Mouse (Mus musculus): ENCODE results near the gene Smim26. TPM values are rescaled to one million over a fixed set of nuclear protein-coding genes. Genes with fewer than 3 reads are reported as not detected.

Smim26 gene
- total RNA-seq, 1 experiment from 2014 or later = 7.1 TPM

DNA sequence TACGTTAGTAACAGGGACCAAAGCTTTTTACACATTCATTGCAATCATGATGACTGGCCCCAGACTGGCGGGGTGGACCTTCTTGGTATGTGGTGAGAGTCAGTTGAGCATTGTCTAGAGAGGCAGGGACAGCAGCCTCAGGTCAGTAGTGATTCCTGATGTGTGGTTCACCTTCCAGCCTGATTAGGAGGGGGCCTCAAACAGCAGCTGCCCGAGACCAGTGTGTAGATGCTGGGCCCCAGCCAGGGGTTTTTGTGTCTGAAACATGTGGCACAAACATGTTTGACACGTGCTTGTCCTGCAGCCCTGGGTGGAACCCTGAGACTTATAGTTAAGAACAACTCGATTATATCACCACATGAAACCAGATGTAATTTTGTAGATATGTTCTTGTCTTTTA, 40.4 kb downstream of the Smim26 start:
- ATAC-seq (replicated peaks; ENCODE audit: insufficient number of reproducible peaks, low FRiP score, low TSS enrichment, poor library complexity, severe bottlenecking) = no peak

DNA sequence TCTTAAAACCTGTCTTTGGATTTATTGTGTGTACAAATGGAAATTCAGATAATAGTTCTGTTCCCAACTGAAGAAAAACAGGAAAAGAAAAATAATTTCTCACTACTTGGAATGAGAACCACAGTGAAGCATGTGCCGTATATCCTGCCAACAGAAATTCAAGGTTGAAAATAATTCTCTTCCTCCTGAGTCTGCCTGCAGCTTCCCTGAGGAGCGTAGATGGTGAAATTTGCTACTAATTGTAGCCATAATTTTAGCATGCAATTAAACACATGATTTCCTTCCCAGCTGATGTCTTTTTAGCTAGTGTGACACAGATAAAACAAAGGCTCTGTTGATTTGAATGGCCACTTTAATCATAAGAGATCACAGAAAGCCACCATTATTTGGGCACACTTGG, 40.9 kb downstream of the Smim26 start:
- ATAC-seq (replicated peaks; ENCODE audit: insufficient number of reproducible peaks, low FRiP score, low TSS enrichment, poor library complexity, severe bottlenecking) = no peak

DNA sequence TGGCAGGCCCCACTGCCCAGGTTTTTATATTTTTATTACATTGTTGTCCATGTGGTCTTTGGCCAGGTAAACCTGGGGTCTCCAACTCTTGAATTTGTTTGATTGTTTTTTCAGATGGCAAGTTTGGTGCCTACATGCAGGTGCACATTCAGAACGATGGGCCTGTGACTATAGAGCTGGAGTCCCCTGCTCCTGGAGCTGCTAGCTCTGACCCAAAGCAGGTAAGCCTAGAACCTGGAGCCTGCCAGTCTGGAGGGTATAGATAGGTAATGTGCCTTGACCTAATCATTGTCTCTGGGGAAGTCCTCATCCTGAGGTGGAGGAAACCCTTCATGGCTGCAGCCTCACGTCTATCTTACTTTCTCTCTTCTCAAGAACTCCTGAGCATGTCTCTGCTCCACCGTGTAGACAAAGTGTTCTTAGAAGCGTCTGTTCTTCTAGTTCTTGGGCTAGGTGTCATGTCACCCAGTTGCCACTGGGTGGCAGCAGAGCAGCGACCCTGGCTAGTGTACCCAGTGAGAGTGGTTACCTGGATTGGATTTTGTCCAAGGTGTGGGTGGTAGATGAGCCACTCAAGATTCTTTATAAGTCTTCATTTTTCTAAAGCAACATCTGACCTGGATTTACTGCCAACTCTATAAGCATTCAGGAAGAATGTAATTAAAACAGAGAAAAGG, 41.9 kb downstream of the Smim26 start:
- peak; percentile 80; the same call in 1 of the 2 replicates for ATAC-seq (replicated peaks; ENCODE audit: insufficient number of reproducible peaks, low FRiP score, low TSS enrichment, poor library complexity, severe bottlenecking)

GRCm38 (mm10) chr2:144637204-144637603, 43.4 kb downstream of the Smim26 start:
- ATAC-seq (replicated peaks; ENCODE audit: insufficient number of reproducible peaks, low FRiP score, low TSS enrichment, poor library complexity, severe bottlenecking) = no peak

- ATAC-seq (replicated peaks; ENCODE audit: insufficient number of reproducible peaks, low FRiP score, low TSS enrichment, poor library complexity, severe bottlenecking) = no peak
Measured at GRCm38 (mm10) chr2:144637671-144638395, 44.0 kb downstream of the Smim26 start.

DNA sequence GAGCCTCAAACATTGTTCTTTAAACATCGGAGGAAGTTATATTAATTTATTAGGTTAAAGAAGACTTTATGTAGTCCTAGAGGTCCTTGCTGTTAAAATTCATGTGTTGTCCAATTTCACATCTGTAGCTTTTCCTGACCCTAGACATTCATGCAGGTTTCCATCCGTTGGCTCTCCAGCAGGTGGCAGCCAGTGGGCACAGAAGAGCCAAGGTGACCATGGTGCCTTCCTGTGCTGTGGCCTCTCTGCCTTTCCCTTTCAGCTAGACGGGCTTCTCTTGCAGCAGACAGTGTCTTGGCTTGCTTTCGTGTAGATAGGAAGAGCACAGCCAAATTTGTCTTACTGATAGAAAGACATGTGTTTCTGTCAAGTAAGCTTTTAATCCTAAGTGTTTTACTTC, 44.9 kb downstream of the Smim26 start:
- no peak for ATAC-seq (replicated peaks; ENCODE audit: insufficient number of reproducible peaks, low FRiP score, low TSS enrichment, poor library complexity, severe bottlenecking)

GRCm38 (mm10) chr2:144640101-144640500, 46.2 kb downstream of the Smim26 start:
- no peak for ATAC-seq (replicated peaks; ENCODE audit: insufficient number of reproducible peaks, low FRiP score, low TSS enrichment, poor library complexity, severe bottlenecking)

- peak; percentile 44; the same call in 1 of the 2 replicates for ATAC-seq (replicated peaks; ENCODE audit: insufficient number of reproducible peaks, low FRiP score, low TSS enrichment, poor library complexity, severe bottlenecking)
Measured at GRCm38 (mm10) chr2:144641991-144642390, 48.1 kb downstream of the Smim26 start.

Other genes starting within 250 kb of the Smim26 start
- gene Kat14, start 225.1 kb upstream of the Smim26 start, total RNA-seq (2017) = 14.5 to 22.5 TPM (median 21.7 TPM) in 3 replicates
- not detected in 3 replicates for gene Pet117, start 225.1 kb upstream of the Smim26 start, total RNA-seq (2017)
- gene Dzank1, start 66.6 kb upstream of the Smim26 start, total RNA-seq (2017) = 1.5 TPM in 1 of 3 replicates, not detected in the others
- gene Polr3f, start 66.3 kb upstream of the Smim26 start, total RNA-seq (2017) = 31.9 to 41.6 TPM (median 36.1 TPM) in 3 replicates
- gene Rbbp9, start 43.2 kb upstream of the Smim26 start, total RNA-seq (2017) = 6.2 to 7.9 TPM (median 6.5 TPM) in 3 replicates
- gene Sec23b, start 37.8 kb upstream of the Smim26 start, total RNA-seq (2017) = 35.9 to 66.9 TPM (median 54.0 TPM) in 3 replicates
- gene Dtd1, start 5.8 kb downstream of the Smim26 start, total RNA-seq (2017) = 10.0 to 14.8 TPM (median 13.5 TPM) in 3 replicates
- not detected in 3 replicates for gene Scp2d1, start 229.6 kb downstream of the Smim26 start, total RNA-seq (2017)